Mouse (Mus musculus): ENCODE results near the gene Sfxn5.
A peak's percentile ranks its signal among the peaks of the same experiment; 100 is the strongest.

Sfxn5 gene

DNA sequence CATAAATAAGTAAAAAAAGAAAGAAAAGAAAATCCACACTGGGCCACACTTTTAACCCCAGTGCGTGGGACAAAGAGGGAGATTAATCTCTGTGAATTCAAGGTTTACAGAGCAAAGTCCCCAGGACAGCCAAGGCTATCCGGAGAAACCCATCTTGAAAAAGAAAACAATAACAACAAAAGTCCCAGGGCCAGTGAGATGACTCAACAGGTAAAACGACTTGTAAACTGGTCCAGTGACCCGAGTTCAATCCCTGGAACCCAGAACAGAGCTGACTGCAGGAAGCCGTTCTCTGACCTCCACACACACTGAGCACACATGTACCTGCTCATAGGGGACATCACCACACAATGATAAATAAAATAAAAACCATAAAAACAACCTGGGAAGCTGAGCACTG is 31.2 kb upstream of the Sfxn5 start:
- no peak for DNase-seq (ENCODE audit: low spot score)

DNA sequence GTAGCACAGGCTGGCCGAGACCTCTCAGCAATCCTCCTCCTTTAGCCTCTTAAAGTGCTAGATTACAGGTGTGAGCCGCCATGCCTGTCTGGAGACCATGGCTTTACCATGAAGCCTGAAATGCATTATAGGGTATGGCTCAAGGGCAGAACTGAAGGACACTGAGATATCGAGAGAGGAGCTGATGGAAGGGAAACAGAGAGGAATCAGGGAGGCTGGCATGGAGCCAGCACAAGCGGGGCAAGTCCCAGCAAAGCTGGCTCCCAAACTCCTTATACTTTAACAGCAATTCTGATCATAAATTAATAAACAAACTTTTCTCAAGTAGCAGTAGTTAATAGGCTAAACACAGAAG is 30.7 kb upstream of the Sfxn5 start:
- no peak for DNase-seq (ENCODE audit: low spot score)

DNA sequence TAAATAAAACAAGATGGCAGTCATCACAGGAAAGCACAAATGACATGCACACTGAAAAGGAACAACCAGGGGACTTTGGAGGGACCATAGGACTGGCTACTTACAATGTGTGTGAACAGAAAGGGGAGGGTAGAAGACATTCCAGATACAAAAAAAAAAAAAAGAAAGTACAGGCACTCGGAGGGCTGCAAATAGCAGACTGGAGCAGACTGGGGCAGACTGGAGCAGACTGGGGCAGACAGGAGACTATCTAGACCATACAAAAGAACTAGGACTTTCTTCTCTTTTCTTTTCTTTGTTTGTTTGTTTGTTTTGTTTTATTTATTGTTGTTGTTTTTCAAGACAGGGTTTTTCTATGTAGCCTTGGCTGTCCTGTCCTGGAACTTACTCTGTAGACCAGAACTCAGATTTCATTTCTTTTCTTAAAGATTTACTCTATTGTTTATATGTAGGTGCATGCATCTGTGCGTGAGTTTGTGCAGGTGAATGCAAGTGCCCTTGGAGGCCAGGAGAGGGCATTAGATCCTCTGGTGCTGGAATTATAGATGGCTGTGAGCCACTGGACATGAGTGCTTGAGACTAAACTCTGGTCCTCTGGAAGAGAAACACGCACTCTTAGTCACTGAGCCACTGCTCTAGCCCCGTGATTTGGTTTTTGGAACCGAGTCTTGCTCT is 30.1 kb upstream of the Sfxn5 start:
- DNase-seq (ENCODE audit: low spot score), result no peak

DNA sequence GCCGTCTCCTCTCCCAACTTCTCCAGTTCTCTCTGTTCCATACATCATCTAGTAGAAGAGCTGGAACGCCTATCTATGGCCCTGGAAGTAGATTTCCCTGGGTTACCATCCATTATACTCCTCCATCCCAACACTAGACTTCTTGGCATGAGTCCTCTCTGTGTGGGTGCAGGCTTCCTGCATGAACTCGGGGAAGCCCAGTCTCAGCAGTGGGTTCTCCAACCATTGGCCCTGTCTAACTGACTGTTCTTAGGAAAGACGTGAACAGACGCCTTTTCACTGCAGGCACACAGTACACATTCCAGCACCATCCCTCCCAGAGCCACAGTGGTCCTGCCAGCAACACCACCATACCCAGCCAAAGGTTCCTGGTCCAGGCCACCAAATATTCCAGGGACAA is 29.4 kb upstream of the Sfxn5 start:
- DNase-seq (ENCODE audit: low spot score), result no peak

DNA sequence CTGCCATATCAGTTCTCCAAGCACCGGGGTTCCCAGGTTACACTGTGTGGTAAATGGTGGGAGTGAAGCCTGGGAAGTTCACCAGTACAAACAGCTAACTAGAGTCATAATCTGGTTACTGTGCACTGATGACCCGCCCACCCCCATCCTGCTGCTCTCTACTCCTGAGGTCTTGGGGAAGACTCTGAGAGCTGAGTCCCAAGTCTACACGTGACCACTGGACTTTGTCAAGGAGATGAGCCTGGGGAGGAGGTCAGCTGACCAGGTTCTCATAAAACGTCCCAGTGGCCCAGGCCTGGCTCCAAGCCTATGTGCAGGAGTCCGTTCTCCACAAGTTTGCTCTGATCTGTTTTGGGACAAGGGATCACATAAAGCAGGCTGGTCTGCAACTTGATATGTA is 27.1 kb upstream of the Sfxn5 start:
- DNase-seq (ENCODE audit: low spot score), result no peak

DNA sequence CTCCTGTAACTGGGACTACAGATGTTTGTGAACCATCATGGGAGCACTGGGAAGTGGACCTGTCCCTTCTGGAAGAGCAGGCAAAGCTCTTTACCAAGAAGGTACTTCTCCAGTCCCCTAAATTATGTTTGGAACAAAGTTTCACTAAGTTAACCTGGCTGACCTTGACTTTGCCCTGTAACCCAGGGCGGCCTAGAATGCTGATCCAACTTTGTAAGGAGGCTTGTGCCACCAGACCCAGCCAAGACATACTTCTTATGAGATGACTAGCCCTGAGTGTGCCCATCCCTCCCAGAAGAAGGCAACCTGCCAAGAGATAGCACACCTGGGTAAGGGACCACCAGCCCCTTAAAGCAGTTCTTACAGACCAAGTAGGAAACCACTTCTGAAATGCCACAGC is 25.7 kb upstream of the Sfxn5 start:
- no peak for DNase-seq (ENCODE audit: low spot score)

DNA sequence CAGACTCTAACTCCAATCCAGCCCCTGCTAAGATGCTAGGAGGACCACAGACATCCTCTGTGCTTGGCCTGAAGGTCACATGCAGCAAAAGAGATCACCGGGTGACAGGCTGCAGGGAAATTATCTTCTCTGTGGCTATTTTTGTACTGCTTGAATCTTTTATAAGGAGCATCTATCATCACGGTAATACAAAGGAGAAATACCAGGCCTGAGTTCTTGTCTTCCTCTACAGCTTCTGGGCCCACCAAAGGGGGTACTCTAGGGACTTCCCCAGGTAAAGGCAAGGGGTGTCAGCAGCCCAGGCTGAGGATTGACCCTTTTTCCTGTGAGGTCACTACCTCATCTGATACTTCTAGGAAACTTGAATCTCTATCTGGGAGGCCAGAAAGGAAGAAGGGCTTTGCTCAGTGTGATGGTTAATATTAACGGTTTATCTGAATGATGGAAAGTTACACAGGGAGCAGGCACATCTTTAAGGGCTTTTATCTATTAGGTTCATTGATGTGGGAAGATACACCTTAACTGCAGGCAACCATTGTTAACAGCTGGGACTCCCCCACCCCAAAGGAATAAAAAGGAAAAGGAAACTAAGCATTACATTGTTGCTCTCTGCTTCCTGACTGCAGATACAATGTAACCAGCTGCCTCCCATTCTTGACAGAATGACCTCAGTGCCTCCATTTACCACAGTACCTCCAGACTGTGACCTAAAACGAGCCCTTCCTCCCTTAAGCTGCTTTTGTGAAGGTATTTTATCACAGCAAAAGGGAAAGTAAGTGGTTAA is 23.7 kb upstream of the Sfxn5 start:
- no peak for DNase-seq (ENCODE audit: low spot score)

DNA sequence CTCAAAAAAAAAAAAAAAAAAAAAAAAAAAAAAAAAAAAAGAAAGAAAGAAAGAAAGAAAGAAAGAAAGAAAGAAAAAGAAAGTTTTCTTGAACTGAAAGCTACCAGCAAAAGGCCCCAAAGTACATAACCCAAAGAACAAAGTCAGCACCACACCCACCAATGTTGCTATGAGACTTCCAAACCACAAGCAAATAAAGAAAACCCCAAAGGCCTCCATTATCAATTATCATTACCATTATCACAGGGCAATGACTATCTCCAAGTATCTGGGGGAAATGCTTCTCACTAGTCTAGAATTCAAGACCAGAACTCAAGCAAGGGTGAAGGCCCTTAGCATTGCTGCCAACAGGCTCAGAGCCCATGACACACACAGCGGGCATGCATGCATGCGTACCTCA is 22.5 kb upstream of the Sfxn5 start:
- DNase-seq (ENCODE audit: low spot score), result no peak

DNA sequence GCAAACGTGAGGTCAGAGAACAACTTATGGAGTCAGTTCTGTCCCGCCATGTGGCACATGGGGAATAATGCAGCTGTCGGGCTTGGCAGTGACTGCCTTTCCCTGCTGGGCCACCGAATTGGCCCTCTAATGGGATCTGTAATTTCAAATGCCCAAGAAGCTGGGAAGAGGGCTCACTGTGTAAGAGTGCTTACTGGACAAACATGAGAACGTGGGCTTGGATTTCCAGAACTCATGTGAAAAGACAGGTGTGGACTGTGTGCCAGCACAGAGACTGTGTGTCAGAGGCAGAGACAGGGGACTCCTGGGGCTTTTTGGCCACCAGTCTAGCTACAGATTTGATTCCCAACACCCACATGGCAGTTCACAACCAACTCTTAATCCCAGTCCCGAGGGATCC is 21.5 kb upstream of the Sfxn5 start:
- no peak for DNase-seq (ENCODE audit: low spot score)

DNA sequence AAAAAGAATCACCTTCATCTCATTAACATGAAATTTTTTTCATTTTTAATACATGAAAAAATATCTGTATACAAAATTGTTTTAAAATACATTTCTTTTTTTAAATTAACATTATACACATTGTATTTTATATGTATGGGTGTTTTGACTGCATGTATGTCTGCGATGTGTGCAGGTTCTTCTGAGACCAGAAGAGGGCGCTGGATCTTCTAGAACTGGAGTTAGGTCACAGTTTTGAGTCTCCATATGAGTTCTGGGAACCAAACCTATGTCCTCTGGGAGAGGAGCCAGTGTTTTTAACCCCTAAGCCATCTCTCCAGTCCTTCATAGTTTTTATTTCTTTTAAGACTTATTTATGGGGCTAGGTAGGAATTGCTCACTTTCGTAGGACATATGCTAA is 20.5 kb upstream of the Sfxn5 start:
- no peak for DNase-seq (ENCODE audit: low spot score)

DNA sequence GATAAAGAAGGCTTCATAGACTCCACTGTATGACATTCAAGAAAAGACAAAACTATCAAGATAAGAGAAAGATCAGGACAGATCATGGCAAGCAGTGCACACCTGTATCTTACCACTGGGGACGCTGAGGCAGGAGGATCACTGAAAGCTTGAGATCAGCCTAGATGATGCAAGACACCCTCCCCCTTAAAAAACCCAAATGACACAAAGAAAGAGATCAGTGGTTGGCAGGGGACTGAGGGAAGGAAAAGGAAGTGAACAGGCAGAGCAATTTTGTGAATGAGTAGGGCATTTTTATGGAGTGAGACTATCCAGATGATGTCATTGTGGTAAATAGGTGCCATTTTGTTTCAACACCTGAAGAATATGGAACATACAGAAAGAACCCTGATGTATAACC is 16.9 kb upstream of the Sfxn5 start:
- no peak for DNase-seq (ENCODE audit: low spot score)

DNA sequence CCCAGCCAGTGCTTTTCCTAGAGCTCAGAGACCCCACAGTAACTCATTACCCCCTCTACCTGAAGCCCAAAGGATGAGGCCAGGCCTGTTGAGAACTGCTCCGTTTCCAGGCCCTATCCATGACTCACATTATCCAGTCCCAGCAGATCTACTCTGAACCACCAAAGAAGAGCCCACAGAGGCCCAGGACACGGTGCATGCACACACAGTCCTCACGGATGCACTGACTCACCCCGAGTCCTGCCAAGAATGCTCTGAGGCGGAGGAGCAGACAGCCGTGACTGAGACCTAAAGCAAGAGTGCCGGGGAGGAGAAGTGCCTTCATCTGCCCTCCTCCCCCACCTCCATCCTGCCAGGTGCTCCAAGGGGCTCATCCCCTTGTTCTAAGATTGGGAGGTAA is 16.0 kb upstream of the Sfxn5 start:
- no peak for DNase-seq (ENCODE audit: low spot score)

DNA sequence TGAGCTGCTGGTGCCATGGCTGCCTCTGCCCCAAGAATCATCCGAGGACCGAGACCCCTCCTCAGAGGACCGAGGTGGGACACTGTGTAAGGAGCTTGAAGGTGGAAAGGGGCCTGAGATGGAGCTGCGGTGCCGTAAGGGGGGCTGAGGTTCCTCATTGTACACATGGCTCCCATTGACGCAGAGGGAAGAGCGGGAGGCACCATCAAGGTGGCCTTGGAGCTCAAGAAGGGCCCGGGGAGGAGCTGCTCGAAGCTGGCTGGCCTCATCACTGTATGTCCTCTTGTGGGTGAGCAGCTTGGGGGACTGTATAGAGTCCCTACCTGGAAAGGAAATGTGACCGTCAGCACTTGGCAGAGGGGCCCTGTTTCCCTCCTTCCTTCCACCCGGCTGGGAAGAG is 14.9 kb upstream of the Sfxn5 start:
- no peak for DNase-seq (ENCODE audit: low spot score)

DNA sequence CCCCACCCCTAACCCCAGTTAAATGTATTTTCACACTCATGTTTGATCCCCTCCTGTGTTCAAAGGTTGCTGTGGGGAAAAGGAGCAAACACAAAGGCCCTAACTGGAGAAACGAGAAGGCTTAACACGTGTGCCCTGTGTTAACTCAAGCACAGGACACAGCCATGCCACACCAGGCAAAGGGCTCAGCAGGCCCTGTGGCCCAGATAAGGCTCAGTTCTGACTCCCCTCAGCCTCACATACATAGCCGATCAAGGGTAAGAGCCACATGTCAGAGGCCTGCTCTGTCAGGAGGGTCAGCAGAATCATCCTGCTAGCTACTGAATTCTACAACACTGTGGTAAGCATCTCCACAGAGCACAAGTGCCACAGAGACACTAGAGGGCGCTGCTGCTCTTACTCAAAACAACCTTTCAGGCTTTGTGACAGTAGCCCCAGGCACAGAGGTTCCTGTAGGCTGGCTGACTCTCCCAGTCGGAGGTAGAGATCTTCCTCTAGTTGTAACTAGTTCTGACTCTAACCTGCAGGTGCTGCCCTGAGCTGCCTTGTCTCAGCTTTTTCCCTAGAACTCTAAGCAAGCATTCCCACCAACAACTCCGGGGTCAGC is 12.9 kb upstream of the Sfxn5 start:
- DNase-seq (ENCODE audit: low spot score), result peak; percentile 91

DNA sequence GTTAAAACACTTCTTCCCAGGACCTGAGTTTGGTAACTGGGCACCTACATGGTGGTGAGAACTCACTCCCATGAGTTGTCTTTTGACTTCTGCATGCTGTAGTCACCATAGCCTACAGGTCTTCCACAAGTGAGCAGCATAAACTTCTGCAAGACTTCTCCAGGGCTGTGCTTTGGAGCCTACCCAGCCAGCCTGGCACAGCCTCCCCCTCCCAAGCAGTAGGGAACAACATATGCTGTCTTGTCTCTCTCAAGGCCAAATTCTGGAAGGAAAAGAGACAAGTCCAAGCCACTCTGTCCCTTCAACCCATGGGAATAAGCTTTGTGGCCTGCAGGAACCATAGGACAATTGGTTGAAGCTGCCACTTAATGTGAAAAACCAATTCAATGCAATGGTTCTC is 11.7 kb upstream of the Sfxn5 start:
- no peak for DNase-seq (ENCODE audit: low spot score)

DNA sequence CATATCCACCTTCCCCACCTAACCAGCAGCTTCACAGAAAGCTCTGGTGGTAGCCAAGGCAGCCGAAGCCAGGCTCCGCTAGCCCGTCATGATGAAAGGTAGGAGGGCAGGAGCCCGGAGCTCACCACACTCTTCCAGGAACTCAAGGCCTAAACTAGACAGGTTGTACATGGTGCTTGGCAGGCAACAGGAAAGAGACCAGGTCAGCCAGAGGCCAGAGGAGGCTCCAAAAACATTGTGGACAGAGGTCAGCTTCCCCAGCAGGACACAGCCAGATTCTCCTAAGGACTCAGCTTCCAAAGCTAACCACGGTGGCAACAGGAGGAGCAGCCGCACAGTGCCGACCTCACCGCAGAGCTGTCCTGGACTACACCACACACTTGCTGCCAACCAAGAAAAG is 9.8 kb upstream of the Sfxn5 start:
- DNase-seq (ENCODE audit: low spot score), result no peak

DNA sequence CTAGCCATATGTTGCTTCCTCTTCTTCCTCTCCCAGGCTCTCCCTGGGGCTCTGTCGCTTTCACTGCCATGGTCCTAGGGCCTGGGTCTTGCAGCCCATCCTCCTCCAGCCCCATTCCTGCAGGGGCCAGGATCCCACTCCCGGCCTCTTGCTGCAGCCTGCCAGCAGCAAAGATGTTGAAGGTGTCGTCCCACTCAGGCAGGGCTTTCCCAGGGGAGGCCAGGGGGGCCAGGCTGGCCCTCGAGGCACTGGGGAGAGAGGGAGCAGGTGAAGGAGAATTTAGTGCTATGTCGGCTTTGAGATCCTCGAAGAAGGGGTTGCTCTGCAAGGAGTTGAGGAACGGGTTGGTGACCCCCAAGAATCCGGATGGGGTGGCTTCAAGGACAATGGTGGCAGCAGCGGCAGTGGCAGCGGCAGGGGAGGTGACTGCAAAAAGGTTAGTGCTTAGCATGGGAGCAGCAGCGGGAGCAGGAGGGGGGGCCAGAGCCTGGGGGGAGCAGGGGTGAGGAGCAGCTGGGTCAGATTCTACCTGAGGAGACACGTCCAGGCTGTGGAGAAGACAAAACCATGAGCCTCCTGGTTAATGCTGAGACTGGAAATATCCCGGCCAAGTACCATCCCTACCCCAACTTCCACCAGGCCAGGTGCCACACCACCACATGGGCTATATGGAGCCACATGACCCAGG is 8.7 kb upstream of the Sfxn5 start:
- no peak for DNase-seq (ENCODE audit: low spot score)

DNA sequence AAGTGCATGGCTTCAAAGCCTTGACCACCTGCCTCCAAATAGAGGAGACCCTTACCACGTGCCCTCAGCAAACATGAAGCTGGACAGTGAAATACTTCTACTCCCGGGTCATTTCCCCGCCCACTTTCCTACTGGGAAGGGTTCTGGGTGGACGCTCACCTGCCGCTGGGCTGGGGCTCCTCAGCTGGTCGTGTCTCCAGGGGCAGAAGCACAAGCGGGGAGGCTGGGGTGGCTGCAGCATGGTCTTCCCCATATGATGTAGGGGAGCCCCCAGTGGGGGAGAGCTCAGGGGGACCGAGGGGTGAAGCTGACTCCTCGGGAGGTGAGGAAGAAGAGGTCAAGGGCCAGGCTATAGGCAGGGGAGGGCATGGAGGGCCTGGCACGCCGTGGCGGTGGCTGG is 7.0 kb upstream of the Sfxn5 start:
- DNase-seq (ENCODE audit: low spot score), result no peak

DNA sequence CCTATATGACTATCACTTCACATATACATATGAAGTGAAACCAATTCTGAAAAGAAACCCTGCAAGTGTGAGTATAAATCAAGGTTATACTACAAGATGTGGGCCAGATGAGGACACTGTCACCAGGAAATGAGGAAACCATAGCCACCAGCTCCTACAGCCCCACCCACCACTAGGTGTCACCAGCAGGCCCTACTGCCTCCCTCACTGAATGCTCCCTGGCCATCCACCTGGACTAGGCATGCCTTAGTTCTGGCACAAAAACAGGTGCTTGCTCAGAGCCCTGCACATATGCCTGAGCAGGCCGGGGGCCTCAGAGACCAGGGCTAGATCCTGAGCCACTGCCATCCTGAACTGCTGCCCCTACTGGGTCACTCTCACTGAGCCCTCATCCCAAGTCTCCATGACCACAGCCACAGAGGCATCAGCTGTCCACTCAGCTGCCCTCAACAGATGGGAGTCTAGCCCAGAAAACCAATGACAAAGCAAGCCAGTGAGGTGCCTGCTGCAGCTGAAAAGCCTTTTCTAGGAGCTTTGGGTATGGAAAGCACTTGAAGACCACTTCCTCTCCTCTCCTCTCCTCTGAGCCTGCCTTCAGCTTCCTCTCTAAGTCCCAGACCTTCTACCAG is 6.2 kb upstream of the Sfxn5 start:
- peak; percentile 65 for DNase-seq (ENCODE audit: low spot score)

DNA sequence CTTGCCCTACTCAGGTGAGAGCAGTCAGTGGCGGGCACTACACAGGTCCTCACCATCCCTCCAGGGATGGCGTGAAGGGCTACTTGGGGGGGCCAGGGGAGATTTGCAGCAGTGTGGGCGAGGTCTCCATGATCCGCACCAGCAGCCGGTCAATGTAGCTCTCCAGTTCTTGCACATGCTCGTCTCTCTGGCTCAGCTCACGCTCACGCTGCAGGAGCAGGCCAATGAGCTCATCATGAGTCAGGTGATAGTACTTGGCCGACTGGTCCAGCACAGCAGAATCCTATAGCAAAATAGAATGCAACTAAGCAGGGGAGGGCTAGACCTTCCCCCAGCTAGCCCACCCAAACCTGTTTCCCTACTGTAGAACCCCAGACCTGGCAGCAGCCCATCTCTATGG is 3.7 kb upstream of the Sfxn5 start:
- DNase-seq (ENCODE audit: low spot score), result no peak

DNA sequence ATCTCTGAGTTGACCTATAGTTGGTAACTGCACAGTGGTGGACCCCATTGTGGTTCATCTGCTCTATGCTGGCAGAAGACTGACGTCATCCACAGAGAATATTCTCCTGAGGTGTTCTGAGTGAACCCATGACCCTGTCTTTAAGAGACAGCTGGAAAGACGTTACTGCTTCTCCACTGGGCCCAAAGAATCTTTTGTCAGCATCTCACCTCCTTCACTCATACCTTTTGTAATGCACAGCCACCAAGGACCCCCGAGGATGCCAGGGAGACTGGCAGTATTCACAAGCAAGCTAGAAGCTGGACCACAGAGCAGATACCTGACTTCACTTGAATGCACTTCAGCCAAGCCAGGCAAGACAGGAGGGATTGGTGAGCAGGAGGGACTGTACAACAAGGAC is 2.1 kb upstream of the Sfxn5 start:
- no peak for DNase-seq (ENCODE audit: low spot score)

DNA sequence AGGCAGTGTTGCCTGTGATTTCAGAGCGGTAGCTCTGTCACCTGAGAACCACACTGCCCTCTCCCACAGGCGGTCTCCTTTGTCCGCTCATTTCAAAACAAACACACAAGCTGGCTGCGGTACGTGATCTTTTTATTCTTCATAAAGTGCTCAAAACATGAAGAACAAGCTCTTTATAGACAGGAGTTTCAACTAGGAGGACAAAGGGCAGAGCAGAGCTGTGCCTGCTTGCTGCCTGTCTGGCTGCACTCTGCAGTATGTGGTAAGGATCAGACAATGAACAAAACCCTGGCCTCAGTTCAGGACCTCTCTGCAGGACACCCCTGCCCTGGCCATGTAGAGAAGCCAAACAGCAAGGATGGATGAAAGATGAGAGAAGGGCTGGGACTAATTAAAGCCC is 1.6 kb upstream of the Sfxn5 start:
- no peak for DNase-seq (ENCODE audit: low spot score)

DNA sequence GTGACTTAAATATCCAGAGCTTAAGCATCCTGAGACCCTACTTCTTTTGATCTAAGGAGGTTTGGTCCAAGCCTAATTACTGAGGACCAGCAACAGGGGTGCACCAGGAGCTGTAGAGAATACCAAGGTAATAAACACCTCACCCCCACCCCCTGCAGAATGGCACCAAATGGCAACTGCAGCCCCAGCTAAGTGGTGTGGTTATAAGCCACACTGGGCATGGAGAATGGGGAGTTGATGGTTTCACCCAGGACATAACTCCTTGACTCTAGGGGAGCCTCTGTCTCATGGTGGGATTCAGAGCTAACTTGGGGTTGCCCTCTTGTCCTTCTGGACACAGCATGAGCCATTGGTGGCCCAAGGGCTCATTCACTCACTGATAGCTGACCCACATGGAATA is 1.0 kb upstream of the Sfxn5 start:
- no peak for DNase-seq (ENCODE audit: low spot score)

Data from testis, postnatal 10 days (tissue).